Mouse (Mus musculus) mouse trophoblast stem cell (cell line): ENCODE measurements at regions not wholly inside any gene's neighbourhood (a gene's known extent, or its start where the extent isn't known, plus 50 kb on each side); places are given as distances from the start of the nearest gene placed in this dataset.

Experiments
- in situ Hi-C, 2 experiments: fragments of 300-500 bp; cut with MseI, MboI; formaldehyde crosslinking; loops; 2 replicates in 1 of 2; 3 replicates in 1 of 2; pipeline ENCODE4 v1.15.1; 2025

DNA sequence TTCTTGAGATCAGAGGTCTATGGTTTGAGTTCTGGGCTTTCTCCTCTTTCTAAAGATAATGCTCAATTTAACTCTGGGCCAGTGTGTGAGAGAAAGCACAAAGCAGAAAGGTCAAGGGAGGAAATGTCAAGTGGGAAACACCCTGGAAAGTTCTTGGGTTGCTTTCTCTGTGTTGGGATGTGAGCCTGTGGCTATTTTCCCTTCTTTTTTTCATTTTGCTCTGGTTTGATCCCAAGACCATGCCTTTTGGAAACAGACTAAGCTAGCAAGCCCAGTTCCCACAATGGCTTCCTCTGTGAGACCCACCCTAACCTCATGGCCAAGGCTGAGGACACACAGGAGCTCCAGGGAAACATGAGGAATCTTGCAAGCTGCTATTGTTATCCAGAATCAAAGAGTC is 216.4 kb upstream of the F930015N05Rik start:
- in situ Hi-C loops = no loop called here

DNA sequence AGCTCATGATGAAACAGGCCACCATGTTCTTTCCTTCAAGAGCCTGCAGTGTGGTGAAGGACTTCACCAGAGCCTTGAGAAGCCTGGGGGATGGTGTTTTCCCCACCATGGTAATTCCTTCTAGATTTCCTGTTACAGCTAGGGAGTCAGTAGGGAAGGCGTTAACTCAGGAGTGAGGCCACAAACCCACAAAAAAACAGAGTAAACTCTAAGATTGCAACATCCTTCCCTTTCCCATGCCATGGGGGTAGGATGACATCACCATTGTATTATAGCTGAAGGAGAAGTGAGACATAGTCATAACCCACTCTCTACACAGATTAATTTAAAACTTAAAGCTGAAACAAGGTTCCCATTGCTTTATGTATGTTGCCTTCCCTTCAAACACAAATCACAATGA is 218.7 kb upstream of the F930015N05Rik start:
- in situ Hi-C loops = no loop called here

DNA sequence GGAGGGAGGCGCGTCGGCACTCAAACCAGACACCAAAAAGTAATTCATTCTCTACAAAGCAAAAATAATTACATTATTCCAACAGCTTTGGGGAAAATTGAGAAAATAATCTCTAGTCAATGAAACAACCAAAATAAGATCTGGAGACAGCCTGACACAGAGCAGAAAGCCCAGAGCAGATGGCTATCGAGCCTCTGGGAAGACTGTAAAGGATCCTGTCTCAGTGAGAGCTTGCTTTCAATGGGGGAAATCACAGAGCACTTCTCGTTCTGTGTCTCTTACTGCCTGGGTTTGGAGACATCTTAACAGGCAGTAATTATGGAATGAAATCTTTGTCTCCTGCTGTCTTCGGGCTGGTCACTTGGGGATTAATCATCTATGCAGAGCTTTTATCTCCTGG is 226.7 kb upstream of the F930015N05Rik start:
- in situ Hi-C loops = no loop called here

DNA sequence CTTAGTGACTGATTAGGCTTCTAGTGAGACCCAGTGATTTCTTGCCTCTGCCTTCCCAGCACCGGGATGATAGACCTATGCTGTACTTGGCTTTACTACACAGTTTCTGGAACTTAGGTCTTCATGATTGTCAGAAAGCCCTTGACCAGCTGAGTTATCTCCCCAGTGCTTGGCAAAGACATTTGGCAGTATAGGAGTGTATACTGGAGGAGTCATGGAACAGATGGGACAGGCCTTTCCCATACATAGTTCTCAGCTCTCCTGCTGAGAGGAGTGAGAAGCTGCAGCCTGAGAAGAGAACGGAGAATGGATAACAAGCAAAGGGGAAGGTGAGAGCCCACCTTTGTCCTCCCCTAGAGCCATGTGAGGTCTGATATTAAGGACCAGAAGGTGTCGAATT is 230.6 kb upstream of the F930015N05Rik start:
- in situ Hi-C loops = no loop called here

DNA sequence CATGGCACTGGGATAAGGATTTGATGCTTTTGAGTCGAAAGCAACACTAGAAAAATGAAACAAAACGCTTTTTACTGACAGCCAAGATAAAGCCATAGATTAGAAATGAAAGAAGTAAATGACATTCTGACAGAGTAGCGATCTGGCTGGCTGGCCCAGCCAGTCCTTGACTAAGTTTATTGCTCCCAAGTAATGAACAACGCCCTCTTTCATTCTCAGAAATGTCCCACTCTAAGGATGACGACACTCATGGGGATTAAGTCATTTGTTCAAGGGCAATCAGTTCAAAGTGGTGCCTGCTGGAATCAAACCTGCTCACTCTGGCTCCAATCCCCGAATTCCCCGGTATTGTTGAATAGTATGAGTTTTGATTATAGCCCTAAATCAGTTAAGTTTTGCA is 231.1 kb upstream of the F930015N05Rik start:
- in situ Hi-C loops = no loop called here

- in situ Hi-C loops = no loop called here
Observed at GRCm38 (mm10) chr11:64671898-64672297, 235.4 kb upstream of the F930015N05Rik start.

DNA sequence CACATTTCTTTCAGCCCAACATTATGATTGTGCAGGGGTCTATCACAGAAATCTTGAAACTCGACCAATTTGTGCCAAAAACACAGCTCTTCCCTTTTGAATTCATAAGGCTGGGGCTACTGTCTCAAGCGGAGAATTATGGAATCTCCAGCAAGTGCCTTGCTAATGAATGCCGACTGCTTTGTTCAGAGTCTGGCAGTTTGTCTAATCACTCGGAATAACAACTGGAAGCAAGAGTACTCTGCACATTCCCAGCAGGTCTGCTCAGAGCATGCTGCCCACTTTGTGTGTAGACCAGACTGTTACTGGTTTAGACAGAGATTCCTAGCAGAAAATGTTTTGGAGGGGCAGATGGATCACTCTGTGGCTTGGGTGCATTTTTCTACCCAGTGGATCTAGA is 237.1 kb upstream of the F930015N05Rik start:
- in situ Hi-C loops = no loop called here

DNA sequence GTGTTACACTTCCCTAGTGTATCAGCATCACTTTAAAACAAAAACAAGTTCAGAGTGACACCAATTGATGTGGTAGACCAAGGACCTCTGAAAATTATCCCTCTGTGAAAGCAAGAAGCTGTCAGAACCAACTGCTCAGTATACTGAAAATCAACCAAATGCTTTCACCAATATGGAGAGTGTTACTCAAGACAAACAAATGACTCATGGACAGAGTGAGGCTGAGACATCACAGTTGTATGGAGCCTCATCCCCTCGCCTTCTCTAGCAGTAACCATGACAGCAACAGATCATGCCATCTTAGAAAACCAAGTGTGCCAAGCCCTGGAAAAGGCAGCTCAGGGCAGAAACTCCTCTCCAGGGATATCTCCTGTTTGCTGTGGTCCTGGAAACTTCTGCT is 267.3 kb upstream of the F930015N05Rik start:
- in situ Hi-C loops = no loop called here

GRCm38 (mm10) chr11:64711801-64712200 is 267.0 kb upstream of the Elac2 start:
- in situ Hi-C loops = no loop called here

DNA sequence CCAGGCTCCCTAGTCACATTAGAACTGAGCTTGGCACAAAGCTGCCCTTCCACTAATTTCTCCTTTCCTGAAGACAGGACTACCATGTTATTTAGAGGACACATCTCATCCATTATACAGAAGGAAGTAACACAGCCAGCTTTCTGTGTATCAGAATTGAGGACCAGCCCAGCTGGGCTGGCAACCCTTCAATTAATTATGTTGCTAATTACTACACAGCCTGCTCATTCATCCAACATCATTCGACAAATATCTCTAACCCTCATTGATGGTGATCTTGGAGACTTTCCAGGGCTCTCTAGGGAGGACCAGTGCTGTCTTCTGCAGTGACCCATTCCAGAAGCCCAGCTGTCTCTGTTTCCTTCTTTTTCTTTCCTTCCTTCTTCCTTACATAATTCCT is 263.7 kb upstream of the Elac2 start:
- in situ Hi-C loops = no loop called here

DNA sequence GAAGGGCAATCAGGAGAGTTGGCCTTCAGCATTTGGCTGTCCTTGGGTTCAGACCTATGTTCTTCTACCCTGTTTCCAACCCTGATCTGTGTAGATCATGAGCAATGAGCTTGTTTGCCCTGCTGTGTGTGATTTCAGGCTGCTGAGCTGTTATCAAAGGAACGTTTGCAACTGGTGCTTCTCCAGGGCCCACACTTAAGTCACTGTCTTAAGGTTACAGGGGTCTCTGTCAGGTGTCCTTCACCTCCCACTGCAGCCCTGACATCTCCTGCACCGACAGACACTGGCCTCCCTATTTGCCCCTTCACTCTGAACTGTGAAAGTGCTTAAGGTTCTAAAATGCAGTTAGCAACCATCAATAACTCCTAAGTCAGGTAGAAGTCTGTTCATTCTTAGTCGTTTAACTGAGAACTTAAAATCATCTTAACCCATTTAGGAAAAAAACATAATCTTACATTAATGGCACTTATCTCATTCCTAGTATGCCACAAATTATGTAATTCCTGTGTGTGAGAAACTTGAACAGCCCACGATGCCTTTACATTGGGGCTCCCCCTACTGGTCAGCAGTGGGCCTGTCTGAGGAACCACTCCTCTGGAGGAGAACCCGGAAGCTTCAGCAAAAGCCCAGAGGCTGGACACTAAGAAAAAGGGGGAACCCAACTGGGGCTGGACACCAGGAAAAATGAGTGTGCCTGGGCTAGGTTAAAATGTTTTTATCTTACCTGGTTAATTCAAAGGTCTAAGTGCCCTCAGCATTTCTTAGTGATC is 260.3 kb upstream of the Elac2 start:
- in situ Hi-C loops = no loop called here

DNA sequence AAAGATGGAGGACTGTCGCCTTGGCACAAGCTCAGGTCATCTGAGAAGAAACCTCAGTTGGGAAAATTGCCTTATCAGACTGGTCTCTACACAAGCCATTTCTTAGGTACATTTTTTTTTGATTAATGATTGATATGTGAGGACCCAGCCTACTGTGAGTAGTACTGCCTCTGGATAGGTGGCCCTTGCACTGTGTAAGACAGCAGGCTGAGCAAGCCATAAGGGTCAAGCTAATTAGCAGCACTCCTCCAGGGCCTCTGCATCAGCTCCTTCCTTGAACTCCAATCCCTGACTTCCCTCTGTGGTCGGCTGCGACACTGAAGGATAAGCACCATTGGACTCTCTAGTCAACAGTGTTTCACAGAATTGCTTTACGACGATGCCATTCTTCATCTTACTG is 252.6 kb upstream of the Elac2 start:
- in situ Hi-C loops = no loop called here

- in situ Hi-C loops = no loop called here
Observed at GRCm38 (mm10) chr11:64727841-64728421, 250.9 kb upstream of the Elac2 start.

DNA sequence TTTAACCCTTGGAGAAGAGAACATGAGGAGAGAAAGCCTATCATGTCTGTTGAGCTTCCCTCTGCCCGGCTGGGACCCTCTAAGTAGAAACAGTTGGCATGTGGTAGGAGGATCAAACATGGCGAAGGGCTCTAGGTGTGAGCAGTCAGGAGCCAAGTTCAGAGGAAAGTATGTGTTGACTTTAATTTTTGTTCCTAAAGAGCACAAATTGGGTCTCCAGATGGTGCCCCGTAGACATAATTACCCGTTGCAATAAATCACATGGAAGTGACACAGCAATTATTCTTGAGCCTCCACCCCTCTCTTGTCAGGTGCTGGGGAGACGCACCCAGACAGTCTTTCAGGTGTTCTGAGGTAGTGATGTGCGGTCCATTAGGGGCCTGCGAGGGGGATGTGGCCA is 239.9 kb upstream of the Elac2 start:
- in situ Hi-C loops = no loop called here

DNA sequence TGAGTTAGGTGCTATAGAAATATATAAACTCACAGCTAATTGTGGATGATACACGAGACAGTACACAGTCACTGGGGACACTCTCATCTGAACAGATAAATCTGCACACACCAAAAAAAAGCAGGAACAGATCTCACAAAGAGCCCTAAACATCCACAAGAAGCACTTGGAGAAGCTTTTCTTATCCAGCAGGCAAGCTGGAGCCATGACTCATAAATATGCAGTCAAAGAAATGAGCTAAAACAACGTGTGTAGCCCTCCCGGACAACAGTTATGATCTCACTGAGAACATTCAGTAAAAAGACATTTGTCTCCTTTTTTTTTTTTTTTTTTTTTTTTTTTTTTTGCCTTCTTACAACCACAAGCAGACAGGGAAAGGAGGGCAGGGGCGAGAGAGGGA is 235.1 kb upstream of the Elac2 start:
- in situ Hi-C loops = no loop called here

DNA sequence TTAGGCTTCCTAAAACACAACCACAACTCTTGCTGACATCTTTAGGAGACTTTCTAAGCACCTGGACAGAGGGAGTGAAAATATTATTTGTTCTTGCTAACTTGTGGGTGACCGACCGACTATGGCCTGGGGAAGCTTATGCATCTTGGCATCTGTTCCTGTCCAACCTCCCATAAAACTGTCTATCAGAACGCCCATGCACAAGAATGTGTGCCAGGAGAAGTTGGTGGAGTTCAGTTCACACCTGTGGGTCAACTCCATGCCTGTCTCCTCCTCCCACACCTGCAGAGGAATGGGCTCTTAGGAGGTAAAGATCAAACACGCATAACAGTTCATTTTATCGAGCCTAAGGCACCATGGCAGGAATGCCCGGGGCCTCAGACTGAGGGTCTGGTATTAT is 232.7 kb upstream of the Elac2 start:
- in situ Hi-C loops = no loop called here

DNA sequence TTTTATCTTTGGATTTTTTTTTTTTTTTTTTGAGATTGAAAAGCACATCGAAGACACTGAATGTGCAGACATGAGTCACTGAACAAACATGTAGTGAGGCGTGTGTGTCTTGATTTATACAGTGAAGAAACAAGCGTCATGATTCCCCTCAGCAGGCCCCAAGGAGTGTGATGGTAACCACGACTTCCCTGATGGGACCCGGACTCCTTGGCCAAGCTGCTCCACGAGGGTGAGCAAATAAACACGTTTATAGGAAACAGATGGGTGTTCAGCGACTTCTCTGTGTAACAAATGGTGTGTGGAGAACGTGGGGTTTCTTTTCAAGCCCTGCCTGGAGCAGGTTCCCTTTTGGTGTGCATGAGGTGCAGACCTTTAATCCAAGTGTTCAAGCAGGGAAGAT is 228.9 kb upstream of the Elac2 start:
- in situ Hi-C loops = loop anchor here (5.0 to 10.0 kb wide), 2 partner anchors 135 to 137 kb away; no protein-coding TSS in a partner anchor

DNA sequence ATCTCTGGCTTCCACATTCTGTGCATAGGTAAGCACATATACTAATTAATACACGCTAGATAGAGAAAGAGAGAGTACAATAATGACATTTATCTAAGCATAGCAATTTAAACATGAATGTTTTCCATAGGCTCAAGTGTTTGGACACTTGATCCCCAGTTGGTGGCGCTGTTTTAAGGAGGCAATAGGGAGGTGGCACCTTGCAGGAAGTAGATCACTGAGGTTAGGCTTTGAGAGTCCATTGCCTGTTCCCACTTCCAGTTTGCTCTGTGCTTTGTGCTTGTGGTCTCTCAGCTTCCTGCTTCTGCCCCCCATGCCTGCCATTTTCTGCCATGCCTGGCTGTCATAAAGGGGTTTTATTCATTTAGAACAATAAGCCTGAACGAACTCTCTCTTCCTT is 226.5 kb upstream of the Elac2 start:
- in situ Hi-C loops = loop anchor here (5.0 to 10.0 kb wide), 2 partner anchors 133 to 135 kb away; no protein-coding TSS in a partner anchor

DNA sequence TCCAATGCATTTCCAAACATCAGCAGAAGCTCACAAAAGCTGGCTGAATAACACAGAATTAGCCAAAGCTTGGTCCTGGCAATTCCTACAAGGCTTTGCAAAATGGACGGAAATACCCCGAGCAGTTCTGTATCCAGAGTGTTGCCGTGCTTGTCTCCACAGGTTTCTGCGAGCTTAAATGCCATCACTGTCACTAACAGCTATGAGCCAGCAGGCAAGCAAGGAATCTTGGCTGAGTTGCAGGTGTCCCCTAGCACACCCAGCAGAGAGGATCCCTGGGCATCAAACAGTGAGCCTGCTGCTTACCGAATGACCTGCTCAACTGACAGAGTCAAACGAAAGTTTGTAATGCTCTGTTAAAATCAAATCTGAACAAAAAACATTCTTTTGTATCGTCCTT is 226.0 kb upstream of the Elac2 start:
- in situ Hi-C loops = loop anchor here (5.0 to 10.0 kb wide), 2 partner anchors 132 to 134 kb away; no protein-coding TSS in a partner anchor

DNA sequence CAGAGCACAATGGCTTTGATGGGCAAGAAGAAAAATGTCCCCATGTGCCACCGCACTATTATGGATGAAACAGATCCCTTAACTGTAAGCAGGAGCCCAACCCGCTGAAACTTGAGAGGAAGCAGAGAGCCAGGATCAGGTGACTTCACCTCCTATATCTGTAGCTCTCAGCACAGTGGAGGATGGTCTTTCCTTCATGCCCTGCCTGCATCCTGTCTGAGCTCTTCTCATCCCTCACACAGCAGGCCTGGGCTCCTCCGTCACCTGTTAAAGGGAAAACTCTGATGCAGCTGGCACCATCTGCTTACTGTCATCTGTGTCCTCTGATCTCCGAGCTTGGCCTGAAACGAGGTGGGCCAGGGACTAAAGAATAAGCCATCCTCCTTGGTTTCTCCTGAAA is 224.8 kb upstream of the Elac2 start:
- in situ Hi-C loops = loop anchor here (5.0 to 10.0 kb wide), 2 partner anchors 131 to 133 kb away; no protein-coding TSS in a partner anchor

GRCm38 (mm10) chr11:64755563-64755962 is 223.3 kb upstream of the Elac2 start:
- in situ Hi-C loops = loop anchor here in 1 of 2 experiments (10.0 kb wide), 1 partner anchor 129 kb away; no protein-coding TSS in a partner anchor

GRCm38 (mm10) chr11:64760626-64761025 is 218.2 kb upstream of the Elac2 start:
- in situ Hi-C loops = no loop called here

GRCm38 (mm10) chr11:64762755-64763154 is 216.1 kb upstream of the Elac2 start:
- in situ Hi-C loops = no loop called here
